Mouse (Mus musculus) erythroblast, embryonic 14.5 days (primary cell): ENCODE results near the gene Plekhh2. TPM values are rescaled to one million over a fixed set of nuclear protein-coding genes. Genes with fewer than 3 reads are reported as not detected.

Source experiments
- H3K27me3 ChIP-seq: 2 replicates; pipeline ENCODE4 v1.6.1; 2012; ENCODE audit warnings: inconsistent platforms; ENCODE audit not compliant: control insufficient read depth
- H3K36me3 ChIP-seq: 2 replicates; pipeline ENCODE4 v1.6.1; 2012; ENCODE audit warnings: mild to moderate bottlenecking, inconsistent platforms; ENCODE audit not compliant: control insufficient read depth
- H3K4me1 ChIP-seq: 2 replicates; pipeline ENCODE4 v1.6.1; 2012; ENCODE audit warnings: inconsistent platforms; ENCODE audit not compliant: control insufficient read depth
- H3K4me3 ChIP-seq: replicated peaks from 2 replicates; pipeline ENCODE3; 2012; ENCODE audit warnings: moderate library complexity, mild to moderate bottlenecking, inconsistent platforms
- H3K9me3 ChIP-seq: 2 replicates; pipeline ENCODE4 v1.6.1; 2012; ENCODE audit warnings: low read length, inconsistent platforms, mixed read lengths; ENCODE audit not compliant: control insufficient read depth
- GATA1 ChIP-seq: IDR thresholded peaks from 2 replicates; pipeline ENCODE4 v1.6.1; 2012; ENCODE audit warnings: low read length, inconsistent platforms, mixed read lengths
- TAL1 ChIP-seq: IDR thresholded peaks from 3 replicates; pipeline ENCODE4 v1.6.1; 2012; ENCODE audit warnings: low read length, inconsistent platforms, mixed read lengths
- polyA plus RNA-seq: library from polyadenylated mRNA; stranded (reverse); fragments of >175 nt; gene quantifications from 2 replicates; pipeline ENCODE4 v1.2.3, GENCODE M21; 2012

Gene Plekhh2
- polyA plus RNA-seq, 1 experiment: not detected

- Histone ChIP-seq H3K4me1 (no peaks in the 10 kb centered on the region), H3K27me3 (no peaks in the 10 kb centered on the region), H3K9me3 (no peaks in the 10 kb centered on the region), H3K4me3 (no peak overlapping the region), H3K36me3 (no peaks in the 10 kb centered on the region)
- no peak for TF ChIP-seq TAL1
- no peak for TF ChIP-seq GATA1
Observed at GRCm38 (mm10) chr17:84487415-84487814, 24.3 kb upstream of the Plekhh2 start.

GRCm38 (mm10) chr17:84492255-84492880 lies 19.3 kb upstream of the Plekhh2 start:
- Histone ChIP-seq H3K4me1 (no peaks in the 10 kb centered on the region), H3K27me3 (no peaks in the 10 kb centered on the region), H3K9me3 (no peaks in the 10 kb centered on the region), H3K4me3 (no peak overlapping the region), H3K36me3 (no peaks in the 10 kb centered on the region)
- TF ChIP-seq GATA1 (no peak), TAL1 (no peak)

DNA sequence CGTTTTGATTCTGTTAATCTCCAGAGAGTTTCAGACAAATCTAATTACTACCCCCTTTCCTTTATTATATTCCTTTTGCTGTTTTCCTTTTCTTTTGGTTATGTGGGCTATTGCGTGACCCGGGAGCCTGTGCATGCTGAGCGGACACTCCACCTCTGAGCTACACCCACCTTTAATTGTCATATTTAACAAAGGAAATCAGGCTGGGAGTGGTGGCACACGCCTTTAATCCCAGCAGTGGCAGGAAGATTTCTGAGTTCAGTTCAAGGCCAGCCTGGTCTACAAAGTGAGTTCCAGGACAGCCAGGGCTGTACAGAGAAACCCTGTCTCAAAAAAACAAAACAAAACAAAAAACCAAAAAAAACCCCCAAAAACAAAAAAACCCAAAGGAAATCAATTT lies 14.7 kb upstream of the Plekhh2 start:
- H3K4me1 ChIP-seq: no peaks in the 10 kb centered on the region
- no peaks in the 10 kb centered on the region for H3K27me3 ChIP-seq
- TF ChIP-seq TAL1 (no peak), GATA1 (no peak)
- H3K36me3 ChIP-seq: no peaks in the 10 kb centered on the region
- H3K9me3 ChIP-seq: no peaks in the 10 kb centered on the region
- H3K4me3 ChIP-seq: no peak overlapping the region

DNA sequence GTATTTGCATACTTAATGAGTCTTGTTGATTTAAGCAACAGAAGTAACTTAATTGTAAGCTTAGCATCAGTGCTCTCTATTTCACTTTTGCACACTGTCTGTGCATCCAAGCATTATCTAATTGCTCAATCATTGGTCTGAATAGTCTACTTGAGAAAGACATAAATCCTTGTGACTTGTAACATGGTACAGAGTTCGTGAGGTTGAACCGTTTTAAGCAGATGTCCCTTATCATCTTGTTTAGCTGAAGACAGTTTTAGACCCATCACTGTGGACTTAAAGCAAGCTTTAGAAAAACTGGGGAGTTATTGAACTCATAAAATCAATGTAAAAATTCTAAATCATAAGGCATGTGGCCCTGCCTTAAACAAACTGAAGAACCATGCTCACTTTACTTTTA lies 14.1 kb upstream of the Plekhh2 start:
- TF ChIP-seq GATA1 (no peak), TAL1 (no peak)
- Histone ChIP-seq H3K9me3 (no peaks in the 10 kb centered on the region), H3K36me3 (no peaks in the 10 kb centered on the region), H3K4me1 (no peaks in the 10 kb centered on the region), H3K27me3 (no peaks in the 10 kb centered on the region), H3K4me3 (no peak overlapping the region)

GRCm38 (mm10) chr17:84497972-84498604 lies 13.6 kb upstream of the Plekhh2 start:
- Histone ChIP-seq H3K27me3 (no peaks in the 10 kb centered on the region), H3K9me3 (no peaks in the 10 kb centered on the region), H3K4me1 (no peaks in the 10 kb centered on the region), H3K4me3 (no peak overlapping the region), H3K36me3 (no peaks in the 10 kb centered on the region)
- TF ChIP-seq GATA1: no peak
- TF ChIP-seq TAL1: no peak

GRCm38 (mm10) chr17:84498639-84499038 lies 13.1 kb upstream of the Plekhh2 start:
- TF ChIP-seq TAL1 (no peak), GATA1 (no peak)
- no peaks in the 10 kb centered on the region for H3K36me3 ChIP-seq
- H3K4me1 ChIP-seq: no peaks in the 10 kb centered on the region
- H3K4me3 ChIP-seq: no peak overlapping the region
- H3K9me3 ChIP-seq: no peaks in the 10 kb centered on the region
- H3K27me3 ChIP-seq: no peaks in the 10 kb centered on the region

DNA sequence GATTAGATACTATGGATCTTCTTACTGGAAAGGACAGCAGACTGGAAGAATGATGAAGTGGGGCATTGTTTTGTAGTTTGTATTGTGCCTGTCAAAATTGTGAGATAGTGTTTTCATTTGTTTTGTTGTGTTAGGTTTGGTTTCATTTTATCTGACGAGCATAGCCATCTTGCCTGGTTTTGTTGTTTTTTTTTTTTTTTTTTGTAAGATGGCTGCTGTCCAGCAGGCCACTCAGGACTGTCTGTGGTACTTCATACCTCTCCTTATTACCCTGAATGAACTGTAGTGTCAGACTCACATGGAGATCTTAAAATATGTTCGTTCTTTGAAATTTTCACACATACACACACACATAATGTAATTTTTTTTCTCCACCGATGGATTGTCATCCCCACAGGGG lies 9.4 kb upstream of the Plekhh2 start:
- TF ChIP-seq TAL1 (no peak), GATA1 (no peak)
- H3K4me1 ChIP-seq: no peaks in the 10 kb centered on the region
- H3K9me3 ChIP-seq: no peaks in the 10 kb centered on the region
- H3K4me3 ChIP-seq: no peak overlapping the region
- no peaks in the 10 kb centered on the region for H3K36me3 ChIP-seq
- no peaks in the 10 kb centered on the region for H3K27me3 ChIP-seq

- TF ChIP-seq TAL1 (no peak), GATA1 (no peak)
- Histone ChIP-seq H3K9me3 (no peaks in the 10 kb centered on the region), H3K4me3 (no peak overlapping the region), H3K27me3 (peaks cover 17% of the 10 kb centered on the region), H3K4me1 (no peaks in the 10 kb centered on the region), H3K36me3 (no peaks in the 10 kb centered on the region)
Observed at GRCm38 (mm10) chr17:84505922-84506321, 5.8 kb upstream of the Plekhh2 start.

- Histone ChIP-seq H3K36me3 (no peaks in the 10 kb centered on the region), H3K27me3 (peaks cover 39% of the 10 kb centered on the region), H3K9me3 (no peaks in the 10 kb centered on the region; the same call in 1 of the 2 replicates), H3K4me1 (no peaks in the 10 kb centered on the region), H3K4me3 (no peak overlapping the region)
- no peak for TF ChIP-seq GATA1
Observed at GRCm38 (mm10) chr17:84508736-84509135, 3.0 kb upstream of the Plekhh2 start.
